Mouse (Mus musculus) cerebellum, adult 9-10 months (tissue): ENCODE measurements at regions not wholly inside any gene's neighbourhood (a gene's known extent, or its start where the extent isn't known, plus 50 kb on each side); places are given as distances from the start of the nearest gene placed in this dataset.
A peak's percentile ranks its signal among the peaks of the same experiment; 100 is the strongest.

Source experiments
- DNase-seq: peaks from one replicate; pipeline ENCODE4 v3.0.0; 2022

DNA sequence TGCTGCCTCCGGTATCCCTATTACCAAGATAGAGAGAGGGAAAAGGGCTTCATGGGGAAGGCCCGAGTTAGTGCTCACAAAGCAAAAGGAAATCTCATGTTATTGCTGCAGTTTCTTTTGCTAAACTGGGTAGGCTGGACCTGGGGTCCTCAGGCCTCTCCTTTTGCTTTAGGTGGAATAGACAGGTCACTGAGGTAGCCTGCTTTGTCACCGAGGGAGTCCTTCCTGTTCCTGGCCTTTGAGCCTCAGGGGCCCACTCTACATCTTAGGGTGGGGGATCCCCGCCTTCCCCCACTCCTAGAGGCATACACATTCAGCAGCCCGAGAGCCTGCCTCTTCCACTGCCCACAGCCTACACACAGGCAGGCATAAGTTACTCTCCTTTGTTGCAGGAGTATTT is 435.5 kb upstream of the Tle4 start:
- DNase-seq, result no peak

- DNase-seq, result no peak
These were observed 434.6 kb upstream of the Tle4 start for GRCm38 (mm10) chr19:15032297-15032947.

DNA sequence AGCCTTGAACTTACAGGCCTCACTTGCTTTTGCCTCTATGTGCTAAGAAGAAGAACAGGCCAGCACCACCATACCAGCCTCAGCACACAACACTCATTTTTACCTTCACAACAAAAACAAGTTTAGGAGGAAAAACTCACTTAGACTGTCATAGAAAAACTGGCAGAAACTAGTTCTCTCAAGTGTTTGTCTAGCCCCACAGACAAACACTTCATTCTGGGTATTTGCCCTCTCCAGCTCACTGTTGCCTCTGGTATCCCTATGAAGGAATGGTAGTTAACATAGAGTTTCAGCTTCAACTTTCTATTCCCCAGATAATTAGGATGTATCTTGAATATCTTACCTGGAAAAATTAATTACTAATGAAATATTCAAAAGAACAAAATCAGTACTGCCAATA is 433.6 kb upstream of the Tle4 start:
- no peak for DNase-seq

DNA sequence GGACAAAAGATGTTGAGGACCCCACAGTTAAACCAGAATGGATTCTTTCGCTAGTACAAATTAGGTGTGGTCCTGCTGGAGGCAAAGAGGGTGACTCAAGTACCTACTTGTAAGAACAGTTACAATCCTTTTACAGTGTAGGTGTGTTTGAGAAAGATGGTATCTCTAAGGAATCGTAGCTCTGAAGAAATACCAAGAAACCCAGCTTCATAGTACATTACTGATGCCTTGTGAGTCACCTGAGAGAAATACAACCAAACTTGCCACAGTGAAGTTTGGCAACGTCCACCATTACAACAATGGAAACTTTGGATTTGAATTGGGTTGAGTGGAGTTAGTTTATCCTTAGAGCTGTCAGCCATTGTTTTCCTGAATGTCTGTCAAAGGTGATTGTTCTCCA is 405.7 kb upstream of the Tle4 start:
- no peak for DNase-seq

DNA sequence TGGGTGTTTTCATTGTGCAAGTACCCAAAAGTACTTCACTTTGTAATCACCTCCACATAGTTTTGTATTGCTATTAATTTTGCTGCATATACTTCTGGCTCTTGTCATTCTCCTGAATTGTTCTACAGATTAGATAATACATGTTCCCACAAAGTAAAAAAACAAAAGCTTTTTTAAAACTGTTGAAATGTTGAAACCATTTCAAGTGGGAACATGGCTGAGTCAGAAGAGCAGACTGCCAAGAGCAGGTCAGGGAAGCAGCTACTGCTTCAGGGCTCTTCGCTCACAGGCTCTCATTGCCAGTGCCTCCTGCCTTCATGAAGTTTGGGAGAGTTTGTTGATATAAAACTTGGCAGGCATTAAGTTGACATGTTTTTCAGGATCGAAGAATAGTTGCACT is 395.5 kb upstream of the Tle4 start:
- DNase-seq, result no peak

DNA sequence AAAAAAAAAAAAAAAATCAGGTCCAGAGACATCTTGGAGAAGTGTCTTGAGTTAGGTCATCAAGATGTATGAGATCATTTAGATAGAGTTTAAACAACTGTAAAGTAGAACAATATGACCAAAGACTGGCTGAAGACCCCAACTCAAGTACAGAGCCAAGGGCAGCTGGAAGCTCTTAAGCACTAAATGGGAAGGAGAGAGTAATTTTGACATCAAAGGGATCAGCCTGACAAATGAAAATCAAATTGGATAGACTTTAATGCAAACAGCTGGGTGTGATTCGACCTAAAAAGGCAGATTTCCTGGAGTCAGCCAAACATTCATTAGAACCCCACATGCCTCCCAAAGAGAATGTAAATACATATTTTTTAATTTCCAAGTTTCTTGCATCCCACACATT is 372.3 kb upstream of the Tle4 start:
- no peak for DNase-seq

GRCm38 (mm10) chr19:14968283-14968682 is 370.4 kb upstream of the Tle4 start:
- no peak for DNase-seq

DNA sequence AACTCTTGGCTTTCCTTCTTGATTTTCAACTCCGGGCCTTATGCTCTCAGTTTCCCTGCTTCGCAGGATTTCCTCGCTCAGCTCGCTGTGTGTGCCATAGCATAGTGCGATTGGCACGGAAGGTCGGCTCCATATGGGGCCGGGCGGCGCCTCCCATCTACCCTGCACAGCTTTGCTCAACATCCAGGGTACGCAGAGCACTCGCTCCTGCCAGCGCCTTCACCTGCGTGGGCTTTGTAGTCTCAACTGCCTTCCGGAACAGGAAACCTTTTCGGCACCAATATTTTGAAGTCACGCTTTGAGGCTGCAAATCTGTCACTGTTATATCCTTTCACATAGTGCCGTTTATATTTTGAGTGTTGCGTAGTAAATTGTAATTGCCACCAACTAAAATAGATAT is 359.9 kb upstream of the Tle4 start:
- DNase-seq, result no peak

GRCm38 (mm10) chr19:14957154-14957553 is 359.3 kb upstream of the Tle4 start:
- no peak for DNase-seq

DNA sequence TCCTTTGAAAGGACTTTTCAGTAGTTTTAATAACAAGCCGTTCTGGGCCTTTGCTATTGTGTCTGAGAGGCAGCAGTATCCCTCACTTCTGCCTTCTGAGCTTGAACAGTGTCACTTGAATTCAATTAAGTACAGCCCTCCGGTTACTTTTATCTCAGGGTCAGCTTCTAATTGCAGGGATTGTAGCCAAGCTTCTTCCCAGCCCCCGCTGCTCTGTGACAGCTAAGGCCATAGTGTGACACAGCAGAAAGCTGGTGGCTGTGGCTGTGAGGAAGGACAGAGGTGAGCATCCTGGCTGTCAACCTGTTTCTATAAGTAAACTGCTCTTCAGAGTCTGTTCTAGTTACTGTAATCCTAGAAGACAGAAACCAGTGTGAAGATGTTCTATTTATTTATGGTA is 358.5 kb upstream of the Tle4 start:
- DNase-seq, result peak; percentile 1

- DNase-seq, result no peak
These were observed 358.1 kb upstream of the Tle4 start for GRCm38 (mm10) chr19:14955969-14956368.

DNA sequence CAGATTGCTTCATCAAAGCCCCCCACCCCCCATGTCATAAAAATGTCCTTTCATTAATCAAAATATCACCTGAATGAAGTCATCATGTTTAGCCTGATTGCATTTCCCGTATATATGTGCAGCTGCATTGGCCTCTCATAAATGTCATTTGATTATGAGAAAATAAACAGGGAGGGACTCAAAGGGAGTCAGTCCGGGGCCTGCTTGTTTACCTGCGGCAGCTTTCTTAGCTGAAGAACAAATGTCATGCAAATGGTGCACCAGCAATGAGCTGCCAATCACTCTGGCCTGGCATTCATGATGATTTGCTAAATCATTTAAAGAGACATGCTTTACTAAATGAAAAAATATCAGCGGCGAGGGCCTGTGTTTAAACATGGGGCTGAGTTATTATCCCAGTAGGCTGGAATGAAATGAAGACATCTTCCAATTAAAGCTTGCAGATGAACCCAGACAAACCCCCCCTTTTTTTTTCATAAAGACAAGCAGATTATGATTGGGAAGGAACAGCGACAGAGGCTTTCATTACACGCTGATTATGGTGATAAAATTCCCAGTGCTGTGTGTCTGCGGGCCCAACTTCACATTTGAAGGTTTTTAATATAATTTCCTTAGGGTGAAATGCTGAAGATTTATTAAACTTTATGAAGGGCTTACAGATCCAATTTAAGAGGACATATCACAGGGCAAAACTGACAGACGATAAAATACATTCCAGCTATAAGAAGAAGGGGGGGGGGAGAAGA is 342.5 kb upstream of the Tle4 start:
- no peak for DNase-seq

- no peak for DNase-seq
These were observed 324.4 kb upstream of the Tle4 start for GRCm38 (mm10) chr19:14922238-14922637.

DNA sequence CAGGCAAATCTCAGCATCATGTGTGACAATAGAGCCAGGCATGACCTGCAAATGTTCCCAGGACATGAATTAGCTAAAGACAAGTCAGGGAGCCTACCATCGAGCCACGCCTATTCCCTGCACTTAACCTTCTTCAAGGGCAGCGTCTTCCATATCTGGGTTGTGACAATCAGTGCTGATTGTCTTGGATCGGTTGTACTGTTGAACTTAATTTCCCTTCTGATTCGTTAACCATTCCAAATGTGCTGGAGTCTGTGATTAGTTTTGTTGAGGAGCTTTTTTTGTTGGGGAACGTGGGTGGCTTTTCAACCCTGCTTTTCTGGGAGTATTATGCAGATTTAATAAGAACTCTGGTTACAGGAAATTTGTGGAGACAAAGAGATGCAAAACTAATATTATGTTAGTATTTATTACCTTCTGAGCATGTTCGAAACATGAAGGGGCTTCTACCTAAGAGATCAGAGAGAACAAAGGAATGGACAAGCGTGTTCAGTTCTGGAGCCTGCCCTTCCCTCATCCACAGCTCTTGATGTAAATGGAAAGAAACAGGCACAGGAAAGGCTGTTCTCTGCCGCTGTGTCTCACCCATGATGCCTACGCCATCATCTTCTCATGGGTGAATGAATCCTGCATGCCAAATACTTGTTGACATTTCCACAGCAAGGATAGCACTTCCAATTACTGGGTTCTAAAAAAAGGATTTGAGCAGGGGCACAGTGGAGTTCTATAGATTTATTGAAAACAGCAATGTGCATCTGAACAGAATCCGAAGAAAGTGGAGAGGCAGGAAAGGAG is 313.4 kb upstream of the Tle4 start:
- DNase-seq, result no peak

DNA sequence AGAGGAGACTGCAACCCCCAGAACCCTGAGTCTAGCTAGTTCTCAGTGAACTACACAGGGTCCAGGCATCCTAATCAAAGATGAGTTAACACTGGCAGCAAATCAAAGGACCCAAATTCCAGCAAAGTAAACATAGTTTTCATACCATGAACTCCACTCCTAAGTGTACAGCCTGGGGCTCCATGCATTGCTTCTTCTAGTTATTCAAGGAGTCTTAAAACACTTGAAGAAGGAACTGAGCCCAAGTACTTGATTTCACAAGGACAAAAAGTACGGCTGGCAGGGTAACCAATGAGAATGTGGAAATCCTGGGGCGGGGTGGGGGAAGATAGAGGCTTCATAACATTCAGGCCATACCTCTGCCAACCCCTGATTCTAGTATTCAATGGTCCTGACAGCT is 297.0 kb upstream of the Tle4 start:
- no peak for DNase-seq

GRCm38 (mm10) chr19:14892390-14892758 is 294.5 kb upstream of the Tle4 start:
- DNase-seq, result no peak

DNA sequence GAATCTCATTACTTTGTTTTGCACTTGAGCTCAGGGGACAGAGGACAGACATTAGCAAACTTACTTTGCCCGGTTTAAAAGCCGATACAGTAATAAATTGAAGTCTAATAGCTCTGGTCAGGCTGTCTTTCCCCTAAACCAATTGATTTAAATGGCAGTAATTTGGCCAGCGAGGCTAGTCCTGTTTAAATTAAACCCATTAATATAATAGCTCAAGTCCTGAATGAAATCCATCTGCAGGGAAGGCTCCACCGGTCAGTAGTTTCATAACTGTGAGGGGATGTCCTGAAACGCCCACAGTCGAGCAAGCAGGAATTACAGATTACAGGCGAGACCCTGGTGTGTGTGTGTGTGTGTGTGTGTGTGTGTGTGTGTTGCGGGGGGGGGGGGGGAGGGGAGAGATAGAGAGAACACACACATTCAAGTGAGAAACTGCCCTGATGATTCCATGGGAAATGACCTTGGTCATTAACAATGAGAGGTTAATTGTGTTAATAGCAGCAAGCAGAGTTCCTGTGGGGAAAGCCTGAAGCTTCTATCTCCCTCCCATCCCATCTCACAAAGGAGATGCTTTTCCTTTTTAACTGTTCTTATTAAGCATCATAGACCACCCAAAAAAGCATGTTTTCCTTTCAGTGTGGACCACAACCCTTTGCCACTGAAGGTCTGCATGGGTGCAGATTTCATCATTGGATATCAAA is 294.0 kb upstream of the Tle4 start:
- DNase-seq, result no peak

- no peak for DNase-seq
These were observed 293.2 kb upstream of the Tle4 start for GRCm38 (mm10) chr19:14891090-14891428.

DNA sequence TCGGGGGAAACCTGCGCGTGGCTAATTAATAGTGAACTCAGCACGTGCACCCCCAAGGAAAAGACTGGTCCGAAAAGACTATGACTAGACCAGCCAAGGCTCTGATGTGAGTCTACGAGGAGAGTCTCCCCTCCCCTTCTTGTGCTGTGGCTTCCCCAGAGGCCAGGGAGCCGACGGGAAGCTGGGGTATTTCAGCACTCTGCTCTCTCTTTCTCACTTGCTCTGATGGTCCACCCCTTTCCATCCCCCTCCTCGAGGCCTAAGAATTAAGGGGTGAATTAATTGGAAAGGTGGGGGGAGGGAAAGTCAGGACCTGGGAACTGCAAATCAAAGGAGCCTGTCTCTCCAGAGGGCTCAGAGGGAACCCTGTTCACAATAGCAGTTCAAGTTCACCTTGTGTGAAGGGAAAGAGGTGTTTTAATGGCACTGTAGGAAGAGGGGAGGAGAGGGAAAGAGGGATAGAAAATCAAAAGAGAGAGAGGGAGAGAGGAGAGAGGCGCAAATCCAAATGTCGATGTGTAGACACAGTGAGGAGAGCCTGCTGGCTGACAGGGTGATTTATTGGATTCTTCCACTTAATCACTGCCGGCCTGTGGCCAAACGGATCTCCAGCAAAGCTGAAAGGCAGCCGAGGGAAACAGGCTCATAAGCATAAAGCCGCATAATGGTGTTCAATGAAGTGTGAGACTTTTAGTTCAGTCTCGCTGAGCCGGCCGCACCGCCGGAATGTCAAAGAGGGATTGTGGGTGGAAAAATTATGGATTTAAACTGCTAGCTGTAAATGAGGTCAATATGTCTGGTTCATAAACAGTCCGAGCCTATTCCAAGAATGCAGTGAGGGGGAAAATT is 292.6 kb upstream of the Tle4 start:
- DNase-seq, result peak; percentile 31

- no peak for DNase-seq
These were observed 291.9 kb upstream of the Tle4 start for GRCm38 (mm10) chr19:14889794-14890193.

DNA sequence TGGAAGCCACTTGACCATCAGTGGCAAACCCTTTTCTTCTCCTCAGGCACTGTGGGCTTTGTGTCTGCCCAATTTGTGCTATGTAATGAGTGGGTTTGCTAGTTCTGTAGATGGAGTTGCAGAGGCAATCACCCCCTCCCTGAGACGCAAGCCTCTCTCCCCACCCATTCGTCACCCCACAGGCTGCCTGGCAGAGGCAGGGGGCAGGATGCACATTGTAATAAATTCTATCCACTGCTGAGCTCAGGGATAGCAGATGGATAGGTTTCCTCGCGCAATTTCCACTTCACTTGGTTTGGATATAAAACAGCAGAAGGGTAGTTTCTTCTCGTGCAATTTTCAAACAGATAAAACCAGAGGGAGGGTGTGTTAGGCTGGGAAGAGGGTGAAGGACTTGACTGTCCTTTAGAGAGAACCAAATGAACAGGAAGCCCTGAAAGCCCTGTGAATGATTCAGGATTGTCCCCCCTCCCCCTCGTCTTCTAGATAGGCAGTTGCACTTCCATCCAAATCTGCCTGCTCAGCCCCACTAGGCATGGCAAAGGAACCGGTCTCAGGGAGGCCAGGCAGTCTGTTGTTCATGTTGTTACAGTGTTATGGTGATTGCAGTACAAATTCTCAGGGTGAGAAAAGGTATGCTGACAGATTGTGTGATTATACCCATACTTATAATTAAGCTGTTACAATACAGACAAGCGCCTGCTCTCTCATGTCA is 286.0 kb upstream of the Tle4 start:
- DNase-seq, result no peak

GRCm38 (mm10) chr19:14880818-14881217 is 283.0 kb upstream of the Tle4 start:
- DNase-seq, result no peak
